Mouse (Mus musculus) MEL (cell line): ENCODE data around the gene Hk3. TPM values are rescaled to one million over a fixed set of nuclear protein-coding genes. Genes with fewer than 3 reads are reported as not detected.

Source experiments
- DNase-seq: peaks from one replicate; pipeline ENCODE4 v3.0.0; 2011; ENCODE audit warnings: low read depth, low spot score
- H3K27ac ChIP-seq: 2 replicates; pipeline ENCODE4 v1.5.1; 2012; ENCODE audit warnings: low read depth, mild to moderate bottlenecking, control low read depth, low read length, moderate library complexity; ENCODE audit not compliant: control insufficient read depth
- H3K27me3 ChIP-seq, 2 experiments: fragments of 150-350 bp in 1 of 2; sonication (generic) in 1 of 2; 2 replicates each; pipeline ENCODE4 v1.6.1; 2012; ENCODE audit warnings: low read length in 2 of 2, mild to moderate bottlenecking in 2 of 2, improper control_type of control experiment in 1 of 2, moderate library complexity in 1 of 2; ENCODE audit not compliant: insufficient read depth in 2 of 2, control insufficient read depth in 1 of 2
- H3K36me3 ChIP-seq, 2 experiments: 2 replicates each; pipeline ENCODE4 v1.6.1; 2012 to 2014; ENCODE audit warnings: low read length in 2 of 2, improper control_type of control experiment in 1 of 2, inconsistent platforms in 1 of 2, mild to moderate bottlenecking in 1 of 2; ENCODE audit not compliant: insufficient read depth in 2 of 2, control insufficient read depth in 1 of 2
- H3K4me1 ChIP-seq, 2 experiments: fragments of 150-350 bp in 1 of 2; sonication (generic) in 1 of 2; 2 replicates each; pipeline ENCODE4 v1.6.1; 2012; ENCODE audit warnings: low read length in 2 of 2, improper control_type of control experiment in 1 of 2, mild to moderate bottlenecking in 1 of 2; ENCODE audit not compliant: insufficient read depth in 2 of 2, control insufficient read depth in 1 of 2
- H3K4me3 ChIP-seq, 2 experiments: fragments of 150-350 bp in 1 of 2; sonication (generic) in 1 of 2; 2 replicates each; pipeline ENCODE4 v1.5.1; 2012; ENCODE audit warnings: low read depth in 2 of 2, low read length in 2 of 2, mild to moderate bottlenecking in 2 of 2, moderate library complexity in 2 of 2, control low read depth in 1 of 2, improper control_type of control experiment in 1 of 2; ENCODE audit not compliant: control insufficient read depth in 1 of 2, insufficient read depth in 1 of 2
- H3K79me2 ChIP-seq: 2 replicates; pipeline ENCODE4 v1.6.1; 2012; ENCODE audit warnings: mild to moderate bottlenecking, low read length, moderate library complexity; ENCODE audit not compliant: control insufficient read depth, poor library complexity, insufficient read depth
- H3K9ac ChIP-seq: 2 replicates; pipeline ENCODE4 v1.6.1; 2012; ENCODE audit warnings: low read depth, mild to moderate bottlenecking, control low read depth, low read length, moderate library complexity; ENCODE audit not compliant: control insufficient read depth, poor library complexity, severe bottlenecking
- H3K9me3 ChIP-seq: fragments of 150-350 bp; sonication (generic); replicated peaks from 2 replicates; pipeline ENCODE4 v1.6.1; 2012; ENCODE audit warnings: mild to moderate bottlenecking, low read length, improper control_type of control experiment, moderate library complexity; ENCODE audit not compliant: insufficient read depth
- BHLHE40 ChIP-seq: IDR thresholded peaks from 2 replicates; pipeline ENCODE4 v1.6.1; 2012; ENCODE audit warnings: low read depth, mild to moderate bottlenecking, inconsistent platforms, low read length, improper control_type of control experiment, borderline replicate concordance
- CHD1 ChIP-seq: IDR thresholded peaks from 2 replicates; pipeline ENCODE4 v1.6.1; 2012; ENCODE audit warnings: low read depth, mild to moderate bottlenecking, inconsistent platforms, low read length, improper control_type of control experiment
- CHD2 ChIP-seq: IDR thresholded peaks from 2 replicates; pipeline ENCODE4 v1.6.1; 2011; ENCODE audit warnings: low read length, improper control_type of control experiment
- ELF1 ChIP-seq: IDR thresholded peaks from 2 replicates; pipeline ENCODE4 v1.6.1; 2014; ENCODE audit warnings: low read depth, mild to moderate bottlenecking, inconsistent platforms, low read length, improper control_type of control experiment, moderate library complexity
- EP300 ChIP-seq, 2 experiments: IDR thresholded peaks; 2 replicates each; pipeline ENCODE4 v1.6.1; 2011; ENCODE audit warnings: improper control_type of control experiment in 2 of 2, low read length in 2 of 2, low read depth in 1 of 2, mild to moderate bottlenecking in 1 of 2
- MAFK ChIP-seq: IDR thresholded peaks from 2 replicates; pipeline ENCODE4 v1.6.1; 2011; ENCODE audit warnings: low read depth, mild to moderate bottlenecking, low read length, improper control_type of control experiment, borderline replicate concordance
- MAX ChIP-seq: IDR thresholded peaks from 2 replicates; pipeline ENCODE4 v1.6.1; 2011; ENCODE audit warnings: low read length, improper control_type of control experiment
- MEF2A ChIP-seq: IDR thresholded peaks from 2 replicates; pipeline ENCODE4 v1.6.1; 2014; ENCODE audit warnings: low read depth, mild to moderate bottlenecking, inconsistent platforms, low read length, improper control_type of control experiment; ENCODE audit not compliant: poor library complexity, insufficient replicate concordance, severe bottlenecking; ENCODE audit errors: extremely low read depth
- MYB ChIP-seq: IDR thresholded peaks from 2 replicates; pipeline ENCODE4 v1.6.1; 2011; ENCODE audit warnings: mild to moderate bottlenecking, low read depth, low read length, improper control_type of control experiment
- MYC ChIP-seq: IDR thresholded peaks from 2 replicates; pipeline ENCODE4 v1.6.1; 2011; ENCODE audit warnings: low read depth, mild to moderate bottlenecking, low read length, improper control_type of control experiment, moderate library complexity
- NELFE ChIP-seq: IDR thresholded peaks from 2 replicates; pipeline ENCODE4 v1.6.1; 2011; ENCODE audit warnings: low read depth, low read length, improper control_type of control experiment
- NRF1 ChIP-seq: IDR thresholded peaks from 2 replicates; pipeline ENCODE4 v1.6.1; 2014; ENCODE audit warnings: low read depth, mild to moderate bottlenecking, inconsistent platforms, low read length, improper control_type of control experiment, moderate library complexity; ENCODE audit not compliant: poor library complexity, insufficient read depth, severe bottlenecking
- POLR2A ChIP-seq, 2 experiments: IDR thresholded peaks; 2 replicates each; pipeline ENCODE4 v1.6.1; 2011 to 2012; ENCODE audit warnings: low read length in 2 of 2, mild to moderate bottlenecking in 2 of 2, control low read depth in 1 of 2, improper control_type of control experiment in 1 of 2, low read depth in 1 of 2, moderate library complexity in 1 of 2; ENCODE audit not compliant: control insufficient read depth in 1 of 2, insufficient read depth in 1 of 2, poor library complexity in 1 of 2
- POLR2AphosphoS2 ChIP-seq: IDR thresholded peaks from 2 replicates; pipeline ENCODE4 v1.6.1; 2011; ENCODE audit warnings: low read length, improper control_type of control experiment
- RAD21 ChIP-seq: IDR thresholded peaks from 2 replicates; pipeline ENCODE4 v1.6.1; 2011; ENCODE audit warnings: mild to moderate bottlenecking, low read depth, low read length, improper control_type of control experiment
- TAL1 ChIP-seq: IDR thresholded peaks from 2 replicates; pipeline ENCODE4 v1.6.1; 2012; ENCODE audit warnings: mild to moderate bottlenecking, inconsistent platforms, low read length, moderate library complexity, mixed read lengths
- UBTF ChIP-seq: IDR thresholded peaks from 2 replicates; pipeline ENCODE4 v1.6.1; 2012; ENCODE audit warnings: low read depth, mild to moderate bottlenecking, inconsistent platforms, low read length, improper control_type of control experiment, moderate library complexity, borderline replicate concordance; ENCODE audit not compliant: insufficient read depth
- USF1 ChIP-seq: IDR thresholded peaks from 2 replicates; pipeline ENCODE4 v1.6.1; 2014; ENCODE audit warnings: low read depth, mild to moderate bottlenecking, inconsistent platforms, low read length, improper control_type of control experiment, moderate library complexity
- ZC3H11A ChIP-seq: IDR thresholded peaks from 2 replicates; pipeline ENCODE4 v1.6.1; 2012; ENCODE audit warnings: low read depth, mild to moderate bottlenecking, inconsistent platforms, low read length, improper control_type of control experiment
- ZNF384 ChIP-seq: IDR thresholded peaks from 2 replicates; pipeline ENCODE4 v1.6.1; 2012; ENCODE audit warnings: low read depth, mild to moderate bottlenecking, inconsistent platforms, low read length, improper control_type of control experiment
- polyA plus RNA-seq, 2 experiments: library from polyadenylated mRNA; stranded (reverse) in 1 of 2; unstranded in 1 of 2; fragments of >175 nt in 1 of 2; fragments of >200 nt in 1 of 2; gene quantifications; 2 replicates each; pipeline versions ENCODE4 v1.2.1 to v1.2.4; 2012; ENCODE audit warnings: low replicate concordance in 2 of 2, low read depth in 1 of 2; ENCODE audit not compliant: insufficient read length in 2 of 2, insufficient read depth in 1 of 2, missing spikeins in 1 of 2
- total RNA-seq: library from RNA; depleted of rRNA; stranded (reverse); fragments of 300-350 nt; gene quantifications from 2 replicates; pipeline ENCODE4 v1.2.3, GENCODE M21; 2012

Gene Hk3
- total and polyA plus RNA-seq, 3 experiments = not detected

- no peak for TF ChIP-seq ZNF384
- no peak for TF ChIP-seq POLR2A (IDR thresholded peaks at IDR 0.05; ENCODE audit: control insufficient read depth in 1 of 2, insufficient read depth in 1 of 2, low read depth in 1 of 2, low read length in 2 of 2, poor library complexity in 1 of 2)
- no peak for TF ChIP-seq RAD21
- no peak for TF ChIP-seq BHLHE40
- TF ChIP-seq NRF1 = no peak
- no peak for TF ChIP-seq TAL1
- TF ChIP-seq CHD1 = no peak
- no peak for TF ChIP-seq MAX
- no peak for TF ChIP-seq NELFE
- TF ChIP-seq MYC = no peak
- no peak for TF ChIP-seq MAFK
- TF ChIP-seq CHD2 = no peak
- TF ChIP-seq ELF1 = no peak
- TF ChIP-seq UBTF = no peak
- no peak for TF ChIP-seq MYB
- no peak for TF ChIP-seq USF1
- no peak for TF ChIP-seq EP300 (IDR thresholded peaks at IDR 0.05; ENCODE audit: low read depth in 1 of 2, low read length in 2 of 2)
- TF ChIP-seq ZC3H11A = no peak
- H3K79me2 ChIP-seq = no peaks in the 10 kb centered on the region
- no peaks in the 10 kb centered on the region for H3K4me1 ChIP-seq
- peaks cover 0 to 2% of the 10 kb centered on the region in 2 experiments; a peak in 3 of 4 replicates for H3K36me3 ChIP-seq
- H3K27me3 ChIP-seq = no peaks in the 10 kb centered on the region
- DNase-seq = no peak
- no peak overlapping the region for H3K9ac ChIP-seq
- no peaks in the 10 kb centered on the region for H3K9me3 ChIP-seq
- no peak overlapping the region for H3K27ac ChIP-seq
- no peak overlapping the region for H3K4me3 ChIP-seq
These were observed 18.8 kb upstream of the Hk3 start for GRCm38 (mm10) chr13:55040016-55040415.

- H3K9me3 ChIP-seq = no peaks in the 10 kb centered on the region
- H3K79me2 ChIP-seq = no peaks in the 10 kb centered on the region
- peaks cover 0 to 2% of the 10 kb centered on the region in 2 experiments; a peak in 1 of 4 replicates for H3K27me3 ChIP-seq
- no peak for DNase-seq
- H3K27ac ChIP-seq = no peak overlapping the region
- TF ChIP-seq MEF2A = no peak
- TF ChIP-seq POLR2AphosphoS2 = peak; percentile 59
- no peak overlapping the region for H3K4me3 ChIP-seq
- H3K4me1 ChIP-seq = no peaks in the 10 kb centered on the region
- no peak overlapping the region for H3K9ac ChIP-seq
- peaks cover 0 to 8% of the 10 kb centered on the region in 2 experiments; a peak in 2 of 4 replicates for H3K36me3 ChIP-seq
These were observed 3.0 kb upstream of the Hk3 start for GRCm38 (mm10) chr13:55024215-55024614.
